Mouse (Mus musculus) neural tube, embryonic 15.5 days (tissue): ENCODE results near the gene Gm20388. TPM values are rescaled to one million over a fixed set of nuclear protein-coding genes. Genes with fewer than 3 reads are reported as not detected.
"Not testable (repeated sequence)": the region's sequence is repeated elsewhere in the genome, so short reads cannot be mapped to it uniquely, and the experiment has no call there.

Source experiments
- ATAC-seq: fragments of 200-750 bp; cut with Nextera tagmentation; 2 replicates; pipeline ENCODE4 v1.8.0; 2017; ENCODE audit warnings: mild to moderate bottlenecking, moderate TSS enrichment, moderate library complexity; ENCODE audit not compliant: low FRiP score
- H3K27ac ChIP-seq: fragments of 300-500 bp; sonication (generic); replicated peaks from 2 replicates; pipeline ENCODE4 v1.5.1; 2015; ENCODE audit warnings: mild to moderate bottlenecking, inconsistent platforms
- H3K27me3 ChIP-seq: fragments of 300-500 bp; sonication (generic); replicated peaks from 2 replicates; pipeline ENCODE4 v1.6.1; 2015; ENCODE audit warnings: inconsistent platforms
- H3K36me3 ChIP-seq: fragments of 300-500 bp; sonication (generic); 2 replicates; pipeline ENCODE4 v1.6.1; 2015; ENCODE audit warnings: inconsistent platforms
- H3K4me1 ChIP-seq: fragments of 300-500 bp; sonication (generic); 2 replicates; pipeline ENCODE4 v1.6.1; 2015; ENCODE audit warnings: inconsistent platforms
- H3K4me2 ChIP-seq: fragments of 300-500 bp; sonication (generic); 2 replicates; pipeline ENCODE4 v1.6.1; 2015; ENCODE audit warnings: inconsistent platforms, mild to moderate bottlenecking, moderate library complexity
- H3K4me3 ChIP-seq: fragments of 300-500 bp; sonication (generic); replicated peaks from 2 replicates; pipeline ENCODE4 v1.5.1; 2015; ENCODE audit warnings: mild to moderate bottlenecking, inconsistent platforms
- H3K9ac ChIP-seq: fragments of 300-500 bp; sonication (generic); replicated peaks from 2 replicates; pipeline ENCODE4 v1.6.1; 2015; ENCODE audit warnings: mild to moderate bottlenecking, inconsistent platforms
- H3K9me3 ChIP-seq: fragments of 300-500 bp; sonication (generic); replicated peaks from 2 replicates; pipeline ENCODE4 v1.6.1; 2016; ENCODE audit warnings: inconsistent platforms
- WGBS: fragments of 180-500 bp; shearing (Covaris S2); methylation state at CpG from one replicate; pipeline ENCODE4 v1.1.7; 2015; ENCODE audit warnings: mixed read lengths; 5-methylcytosine and 5-hydroxymethylcytosine counted together
- polyA plus RNA-seq: library from polyadenylated mRNA; unstranded; fragments of >200 nt; fragmentation: Nextera tagmentation; extraction: Ambion mirVana; gene quantifications from 2 replicates; pipeline ENCODE4 v1.2.1, GENCODE M21; 2015

Gene Gm20388
- polyA plus RNA-seq, 1 experiment from 2014 or later = not detected

DNA sequence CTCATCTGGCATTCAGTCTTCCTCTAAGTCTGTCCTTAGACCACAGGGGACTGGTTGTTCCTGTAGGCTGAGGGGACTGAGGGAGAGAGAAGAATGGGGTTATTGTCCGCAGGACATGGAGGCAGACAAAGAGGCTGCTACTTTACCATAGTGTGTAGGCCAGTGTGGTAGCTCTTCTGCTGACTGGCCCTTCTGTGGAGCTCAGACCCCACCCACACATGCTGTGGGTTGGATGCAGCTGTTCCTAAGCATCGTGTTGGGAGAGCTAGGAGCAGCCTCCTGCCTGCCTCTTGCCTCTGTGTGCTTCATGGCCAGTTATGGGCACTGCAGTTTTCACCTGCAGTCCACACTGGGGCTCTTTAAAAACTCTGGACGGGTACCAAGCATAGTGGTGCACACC lies 3346.5 kb downstream of the Gm20388 start:
- Histone ChIP-seq H3K4me3 (no peak overlapping the region), H3K9ac (no peak overlapping the region), H3K27me3 (no peaks in the 10 kb centered on the region), H3K27ac (no peak overlapping the region; the same call in 1 of the 2 replicates), H3K9me3 (no peaks in the 10 kb centered on the region), H3K4me2 (no peak overlapping the region), H3K4me1 (peaks cover 36% of the 10 kb centered on the region), H3K36me3 (peaks cover 58% of the 10 kb centered on the region)
- no peak for ATAC-seq
- WGBS = 64% methylated on average over 3 of the region's 3 CpGs

DNA sequence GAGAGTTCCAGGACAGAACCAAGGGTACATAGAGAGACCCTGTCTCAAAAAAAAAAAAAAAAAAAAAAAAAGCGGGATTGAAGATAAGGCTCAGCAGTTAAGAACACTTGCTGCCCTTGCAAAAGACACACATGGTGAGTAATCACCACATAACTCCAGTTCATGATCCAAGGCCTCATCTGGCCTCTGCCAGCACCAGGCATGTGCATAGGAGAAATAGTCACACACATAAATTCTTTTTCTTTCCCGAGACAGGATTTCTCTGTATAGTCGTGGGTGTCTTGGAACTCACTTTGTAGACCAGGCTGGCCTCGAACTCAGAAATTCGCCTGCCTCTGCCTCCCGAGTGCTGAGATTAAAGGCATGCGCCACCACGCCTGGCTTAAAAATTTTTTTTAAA lies 3347.0 kb downstream of the Gm20388 start:
- ATAC-seq, H3K27ac ChIP-seq, H3K4me2 ChIP-seq, H3K4me3 ChIP-seq, H3K27me3 ChIP-seq, H3K9ac ChIP-seq, H3K9me3 ChIP-seq: not testable (repeated sequence)
- WGBS = 91% methylated on average over 8 of the region's 8 CpGs
- peaks cover 31% of the 10 kb centered on the region for H3K4me1 ChIP-seq
- peaks cover 59% of the 10 kb centered on the region for H3K36me3 ChIP-seq

GRCm38 (mm10) chr8:123267926-123268656 lies 3357.4 kb downstream of the Gm20388 start:
- ATAC-seq = no peak
- Histone ChIP-seq H3K4me3 (no peak overlapping the region), H3K27me3 (no peaks in the 10 kb centered on the region), H3K4me1 (no peaks in the 10 kb centered on the region), H3K27ac (no peak overlapping the region), H3K9me3 (no peaks in the 10 kb centered on the region), H3K36me3 (peaks cover 72% of the 10 kb centered on the region), H3K4me2 (no peak overlapping the region), H3K9ac (no peak overlapping the region)
- 73% methylated on average over 14 of the region's 14 CpGs for WGBS

GRCm38 (mm10) chr8:123271147-123271546 lies 3360.5 kb downstream of the Gm20388 start:
- Histone ChIP-seq H3K4me2 (no peak overlapping the region), H3K4me1 (no peaks in the 10 kb centered on the region), H3K9ac (no peak overlapping the region), H3K36me3 (peaks cover 43% of the 10 kb centered on the region), H3K4me3 (no peak overlapping the region), H3K27me3 (no peaks in the 10 kb centered on the region), H3K27ac (no peak overlapping the region), H3K9me3 (no peaks in the 10 kb centered on the region)
- WGBS = 93% methylated on average over 10 of the region's 10 CpGs
- no peak for ATAC-seq

- Histone ChIP-seq H3K9ac (no peak overlapping the region), H3K4me2 (no peak overlapping the region), H3K4me1 (no peaks in the 10 kb centered on the region), H3K9me3 (no peaks in the 10 kb centered on the region), H3K4me3 (no peak overlapping the region), H3K36me3 (peaks cover 36% of the 10 kb centered on the region), H3K27me3 (no peaks in the 10 kb centered on the region), H3K27ac (no peak overlapping the region)
- 83% methylated on average over 4 of the region's 4 CpGs for WGBS
- ATAC-seq = no peak
Measured at GRCm38 (mm10) chr8:123271901-123272300, 3361.3 kb downstream of the Gm20388 start.

DNA sequence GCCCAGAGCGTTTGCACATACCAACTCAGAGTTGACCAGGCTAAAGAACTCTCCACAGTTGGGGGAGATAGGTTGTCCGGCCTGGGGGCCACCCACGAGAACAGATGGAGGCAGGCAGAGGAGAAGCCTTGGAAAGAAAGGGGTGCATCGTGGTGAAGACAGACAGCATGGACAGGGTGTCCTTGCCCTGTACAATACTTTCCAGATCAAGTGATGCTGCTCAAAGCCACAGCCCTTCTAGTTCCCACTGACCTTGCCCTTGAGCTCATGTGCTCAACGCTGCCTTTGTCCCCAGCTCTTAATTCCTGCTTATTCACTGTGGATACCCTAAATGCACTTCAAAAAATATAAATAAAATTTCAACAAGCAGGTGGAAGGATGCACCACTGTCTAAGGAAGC lies 3363.8 kb downstream of the Gm20388 start:
- no peak for ATAC-seq
- no peaks in the 10 kb centered on the region for H3K9me3 ChIP-seq
- WGBS = 96% methylated on average over 5 of the region's 5 CpGs

DNA sequence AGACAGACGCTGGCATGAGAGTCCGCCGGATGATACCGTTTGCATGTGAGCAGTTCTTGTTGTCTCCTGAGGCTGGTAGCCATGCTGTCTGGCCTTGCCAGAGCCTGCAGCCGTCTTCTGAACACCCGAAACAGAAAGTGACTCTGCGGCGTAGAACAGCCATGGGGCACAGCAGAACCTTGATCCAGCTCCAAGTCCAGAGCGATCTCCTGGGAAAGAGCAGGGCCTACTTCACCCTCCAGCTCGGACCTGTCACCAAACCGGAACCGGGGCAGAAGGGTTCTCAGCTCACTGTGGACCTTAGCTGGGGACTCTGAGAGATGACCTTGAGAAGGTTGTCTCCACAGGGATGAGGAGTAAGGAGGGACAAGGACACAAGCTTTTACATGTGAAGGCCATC lies 3364.5 kb downstream of the Gm20388 start:
- WGBS = 96% methylated on average over 12 of the region's 12 CpGs
- no peaks in the 10 kb centered on the region for H3K9me3 ChIP-seq
- peaks cover 4% of the 10 kb centered on the region for H3K36me3 ChIP-seq
- no peak overlapping the region for H3K9ac ChIP-seq
- H3K27ac ChIP-seq = no peak overlapping the region
- H3K4me3 ChIP-seq = no peak overlapping the region
- H3K27me3 ChIP-seq = no peaks in the 10 kb centered on the region
- H3K4me1 ChIP-seq = no peaks in the 10 kb centered on the region
- ATAC-seq = no peak
- no peak overlapping the region for H3K4me2 ChIP-seq

More for the DNA sequence above, 3363.8 kb downstream of the Gm20388 start:
- no peak overlapping the region for H3K4me2 ChIP-seq
- H3K27me3 ChIP-seq = no peaks in the 10 kb centered on the region
- H3K4me1 ChIP-seq = no peaks in the 10 kb centered on the region
- H3K9ac ChIP-seq = no peak overlapping the region
- peaks cover 11% of the 10 kb centered on the region for H3K36me3 ChIP-seq
- H3K27ac ChIP-seq = no peak overlapping the region
- no peak overlapping the region for H3K4me3 ChIP-seq

- H3K4me2 ChIP-seq = no peak overlapping the region
- H3K9ac ChIP-seq = no peak overlapping the region
- no peaks in the 10 kb centered on the region for H3K9me3 ChIP-seq
- ATAC-seq = no peak
- no peak overlapping the region for H3K4me3 ChIP-seq
- H3K36me3 ChIP-seq = no peaks in the 10 kb centered on the region
- no peaks in the 10 kb centered on the region for H3K27me3 ChIP-seq
- WGBS = 64% methylated on average over 7 of the region's 7 CpGs
- no peak overlapping the region for H3K27ac ChIP-seq
- H3K4me1 ChIP-seq = no peaks in the 10 kb centered on the region
Measured at GRCm38 (mm10) chr8:123278445-123278844, 3367.8 kb downstream of the Gm20388 start.

DNA sequence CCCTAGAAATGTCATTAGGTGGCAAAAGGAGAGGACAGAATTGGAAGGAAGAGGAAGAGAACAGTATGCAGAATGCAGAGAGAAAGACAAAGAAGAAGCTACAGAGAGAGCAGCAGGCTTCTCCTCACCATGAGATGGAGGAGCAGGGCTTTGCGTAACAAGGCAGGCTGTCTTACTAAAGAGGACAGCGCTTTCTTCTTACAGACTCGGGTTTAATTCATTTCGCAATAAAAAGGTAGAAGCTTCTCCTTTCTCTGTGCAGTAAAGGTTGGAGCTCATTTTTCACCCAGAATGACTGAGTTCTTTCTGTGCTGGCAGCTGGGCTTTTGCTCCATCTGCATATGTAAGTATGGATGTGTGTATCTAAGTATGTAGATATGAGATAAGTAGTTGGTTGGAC lies 3369.2 kb downstream of the Gm20388 start:
- Histone ChIP-seq H3K9ac (no peak overlapping the region), H3K4me2 (no peak overlapping the region), H3K36me3 (no peaks in the 10 kb centered on the region), H3K4me3 (no peak overlapping the region), H3K27ac (no peak overlapping the region), H3K9me3 (no peaks in the 10 kb centered on the region), H3K27me3 (no peaks in the 10 kb centered on the region), H3K4me1 (no peaks in the 10 kb centered on the region)
- no peak for ATAC-seq
- WGBS = 89% methylated on average over 4 of the region's 4 CpGs

GRCm38 (mm10) chr8:123280302-123281094 lies 3369.9 kb downstream of the Gm20388 start:
- Histone ChIP-seq H3K27ac (no peak overlapping the region), H3K4me1 (no peaks in the 10 kb centered on the region), H3K4me2 (no peak overlapping the region), H3K9ac (no peak overlapping the region), H3K4me3 (no peak overlapping the region), H3K36me3 (no peaks in the 10 kb centered on the region), H3K9me3 (no peaks in the 10 kb centered on the region), H3K27me3 (no peaks in the 10 kb centered on the region)
- ATAC-seq = no peak
- 93% methylated on average over 13 of the region's 13 CpGs for WGBS

DNA sequence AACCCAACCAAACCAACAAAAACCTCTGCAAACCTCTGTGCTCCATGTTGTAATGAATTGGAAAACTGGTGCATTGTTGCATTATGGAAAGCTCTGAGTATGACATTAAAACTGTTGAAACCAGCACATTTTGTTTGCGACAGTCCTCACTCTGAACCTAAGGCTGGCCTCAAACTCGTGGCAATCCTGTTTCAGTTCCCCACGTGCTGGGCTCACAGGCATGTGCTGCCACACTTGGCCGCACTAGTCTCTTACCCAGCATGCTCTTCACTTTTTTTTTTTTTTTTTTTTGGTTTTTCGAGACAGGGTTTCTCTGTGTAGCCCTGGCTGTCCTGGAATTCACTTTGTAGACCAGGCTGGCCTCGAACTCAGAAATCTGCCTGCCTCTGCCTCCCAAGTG lies 3372.4 kb downstream of the Gm20388 start:
- not testable (repeated sequence) for H3K9me3 ChIP-seq, H3K27ac ChIP-seq, H3K4me1 ChIP-seq, ATAC-seq, H3K4me3 ChIP-seq, H3K4me2 ChIP-seq, H3K36me3 ChIP-seq, H3K9ac ChIP-seq, H3K27me3 ChIP-seq
- 95% methylated on average over 5 of the region's 6 CpGs for WGBS

DNA sequence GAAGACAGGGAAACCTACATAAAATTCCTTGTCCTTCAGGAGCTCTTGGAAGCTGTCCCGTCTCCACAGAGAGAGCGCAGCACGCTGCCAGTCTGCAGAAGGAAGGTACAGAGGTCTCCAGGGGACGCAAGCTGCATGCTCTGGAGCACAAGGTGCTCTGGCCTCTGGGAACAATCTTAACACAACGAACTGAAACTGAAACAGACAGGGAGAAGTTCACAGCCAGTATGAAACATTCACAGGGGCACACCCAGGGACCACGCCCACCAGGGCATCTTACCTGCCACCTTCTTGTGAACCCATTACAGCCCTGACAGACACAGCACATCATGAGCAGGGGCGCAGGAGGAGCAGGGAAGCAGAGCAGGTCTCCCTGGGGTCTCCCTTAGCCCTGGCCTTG lies 3373.3 kb downstream of the Gm20388 start:
- Histone ChIP-seq H3K36me3 (no peaks in the 10 kb centered on the region), H3K4me2 (no peak overlapping the region), H3K27ac (no peak overlapping the region), H3K9ac (no peak overlapping the region), H3K9me3 (no peaks in the 10 kb centered on the region), H3K4me3 (no peak overlapping the region), H3K27me3 (no peaks in the 10 kb centered on the region), H3K4me1 (no peaks in the 10 kb centered on the region)
- no peak for ATAC-seq
- 92% methylated on average over 7 of the region's 7 CpGs for WGBS
